Mouse (Mus musculus) heart, embryonic 12.5 days (tissue): ENCODE results near the gene Gm17018. TPM values are rescaled to one million over a fixed set of nuclear protein-coding genes. Genes with fewer than 3 reads are reported as not detected.

Experiments used
- ATAC-seq: fragments of 200-750 bp; cut with Nextera tagmentation; 2 replicates; pipeline ENCODE4 v1.8.0; 2017; ENCODE audit warnings: moderate TSS enrichment, moderate library complexity; ENCODE audit not compliant: insufficient number of reproducible peaks, low FRiP score
- H3K27ac ChIP-seq: fragments of 300-500 bp; sonication (generic); 2 replicates; pipeline ENCODE4 v1.5.1; 2016; ENCODE audit warnings: mild to moderate bottlenecking, moderate library complexity; ENCODE audit not compliant: poor library complexity, severe bottlenecking
- H3K27me3 ChIP-seq: fragments of 300-500 bp; sonication (generic); replicated peaks from 2 replicates; pipeline ENCODE4 v1.6.1; 2016; ENCODE audit warnings: mild to moderate bottlenecking, moderate library complexity
- H3K36me3 ChIP-seq: fragments of 300-500 bp; sonication (generic); 2 replicates; pipeline ENCODE4 v1.6.1; 2016; ENCODE audit warnings: mild to moderate bottlenecking, moderate library complexity
- H3K4me1 ChIP-seq: fragments of 300-500 bp; sonication (generic); replicated peaks from 2 replicates; pipeline ENCODE4 v1.6.1; 2016; ENCODE audit warnings: mild to moderate bottlenecking
- H3K4me2 ChIP-seq: fragments of 300-500 bp; sonication (generic); 2 replicates; pipeline ENCODE4 v1.6.1; 2016; ENCODE audit warnings: mild to moderate bottlenecking, moderate library complexity
- H3K4me3 ChIP-seq: fragments of 300-500 bp; sonication (generic); 2 replicates; pipeline ENCODE4 v1.5.1; 2016; ENCODE audit warnings: mild to moderate bottlenecking
- H3K9ac ChIP-seq: fragments of 300-500 bp; sonication (generic); 2 replicates; pipeline ENCODE4 v1.6.1; 2016; ENCODE audit warnings: mild to moderate bottlenecking, moderate library complexity
- H3K9me3 ChIP-seq: fragments of 300-500 bp; sonication (generic); replicated peaks from 2 replicates; pipeline ENCODE4 v1.6.1; 2016; ENCODE audit warnings: mild to moderate bottlenecking, moderate library complexity
- WGBS: fragments of 180-500 bp; shearing (Covaris S2); methylation state at CpG from one replicate; pipeline ENCODE4 v1.1.7; 2016; 5-methylcytosine and 5-hydroxymethylcytosine counted together
- polyA plus RNA-seq: library from polyadenylated mRNA; unstranded; fragments of >200 nt; fragmentation: Nextera tagmentation; extraction: Ambion mirVana; gene quantifications from 2 replicates; pipeline ENCODE4 v1.2.1, GENCODE M21; 2016

Gm17018 gene
- polyA plus RNA-seq, 1 experiment from 2014 or later = 33.6 TPM

GRCm38 (mm10) chr19:45614375-45614774 is 54.0 kb downstream of the Gm17018 start:
- 59% methylated on average over 8 of the region's 8 CpGs for WGBS
- Histone ChIP-seq H3K4me1 (peaks cover 26% of the 10 kb centered on the region), H3K27ac (no peak overlapping the region), H3K9me3 (no peaks in the 10 kb centered on the region), H3K36me3 (0 out of 2 replicates have a peak, but pooled peaks cover 4% of the 10 kb centered on the region), H3K4me3 (no peak overlapping the region), H3K27me3 (no peaks in the 10 kb centered on the region), H3K4me2 (no peak overlapping the region), H3K9ac (no peak overlapping the region)
- no peak for ATAC-seq

GRCm38 (mm10) chr19:45614928-45615327 is 54.5 kb downstream of the Gm17018 start:
- no peak overlapping the region for H3K4me3 ChIP-seq
- H3K4me1 ChIP-seq = peaks cover 26% of the 10 kb centered on the region
- 73% methylated on average over 3 of the region's 3 CpGs for WGBS
- no peak overlapping the region for H3K27ac ChIP-seq
- H3K27me3 ChIP-seq = no peaks in the 10 kb centered on the region
- 0 out of 2 replicates have a peak overlapping the region, but pooled peaks have one; percentile 14 for H3K9ac ChIP-seq
- H3K4me2 ChIP-seq = no peak overlapping the region
- H3K36me3 ChIP-seq = peaks cover 7% of the 10 kb centered on the region; the same call in 1 of the 2 replicates
- H3K9me3 ChIP-seq = no peaks in the 10 kb centered on the region
- no peak for ATAC-seq

- ATAC-seq = no peak
- Histone ChIP-seq H3K27me3 (no peaks in the 10 kb centered on the region), H3K9ac (0 out of 2 replicates have a peak overlapping the region, but pooled peaks have one; percentile 14), H3K4me3 (no peak overlapping the region), H3K27ac (no peak overlapping the region), H3K36me3 (peaks cover 9% of the 10 kb centered on the region; the same call in 1 of the 2 replicates), H3K9me3 (no peaks in the 10 kb centered on the region), H3K4me2 (no peak overlapping the region), H3K4me1 (peaks cover 27% of the 10 kb centered on the region)
- 71% methylated on average over 12 of the region's 12 CpGs for WGBS
Measured at GRCm38 (mm10) chr19:45615415-45616213, 55.2 kb downstream of the Gm17018 start.

GRCm38 (mm10) chr19:45616214-45616518 is 55.8 kb downstream of the Gm17018 start:
- H3K4me1 ChIP-seq = peaks cover 27% of the 10 kb centered on the region
- H3K9ac ChIP-seq = no peak overlapping the region
- ATAC-seq = no peak
- H3K4me2 ChIP-seq = no peak overlapping the region
- H3K4me3 ChIP-seq = no peak overlapping the region
- no peaks in the 10 kb centered on the region for H3K9me3 ChIP-seq
- peaks cover 11% of the 10 kb centered on the region for H3K36me3 ChIP-seq
- H3K27me3 ChIP-seq = no peaks in the 10 kb centered on the region
- WGBS = 83% methylated on average over 4 of the region's 4 CpGs
- H3K27ac ChIP-seq = no peak overlapping the region

- Histone ChIP-seq H3K9ac (no peak overlapping the region), H3K4me1 (peaks cover 27% of the 10 kb centered on the region), H3K36me3 (peaks cover 13% of the 10 kb centered on the region), H3K4me2 (no peak overlapping the region), H3K4me3 (no peak overlapping the region), H3K27ac (no peak overlapping the region), H3K9me3 (no peaks in the 10 kb centered on the region), H3K27me3 (no peaks in the 10 kb centered on the region)
- ATAC-seq = no peak
- 61% methylated on average over 7 of the region's 7 CpGs for WGBS
Measured at GRCm38 (mm10) chr19:45616735-45617134, 56.3 kb downstream of the Gm17018 start.

- Histone ChIP-seq H3K4me2 (no peak overlapping the region), H3K4me1 (peaks cover 27% of the 10 kb centered on the region), H3K9me3 (no peaks in the 10 kb centered on the region), H3K9ac (no peak overlapping the region), H3K27ac (no peak overlapping the region), H3K4me3 (no peak overlapping the region), H3K36me3 (peaks cover 21% of the 10 kb centered on the region), H3K27me3 (no peaks in the 10 kb centered on the region)
- 74% methylated on average over 6 of the region's 6 CpGs for WGBS
- ATAC-seq = peak; percentile 60; the same call in 1 of the 2 replicates
Measured at GRCm38 (mm10) chr19:45618184-45618583, 57.8 kb downstream of the Gm17018 start.

- H3K9me3 ChIP-seq = no peaks in the 10 kb centered on the region
- peaks cover 21% of the 10 kb centered on the region for H3K4me1 ChIP-seq
- no peak for ATAC-seq
- H3K9ac ChIP-seq = no peak overlapping the region
- no peak overlapping the region for H3K4me2 ChIP-seq
- H3K27me3 ChIP-seq = no peaks in the 10 kb centered on the region
- WGBS = 80% methylated on average over 14 of the region's 14 CpGs
- H3K36me3 ChIP-seq = peaks cover 23% of the 10 kb centered on the region
- no peak overlapping the region for H3K4me3 ChIP-seq
- H3K27ac ChIP-seq = no peak overlapping the region
Measured at GRCm38 (mm10) chr19:45619744-45620501, 59.5 kb downstream of the Gm17018 start.

GRCm38 (mm10) chr19:45621061-45621460 is 60.6 kb downstream of the Gm17018 start:
- no peak overlapping the region for H3K4me2 ChIP-seq
- H3K9ac ChIP-seq = no peak overlapping the region
- H3K9me3 ChIP-seq = no peaks in the 10 kb centered on the region
- peaks cover 9% of the 10 kb centered on the region; the same call in 1 of the 2 replicates for H3K4me1 ChIP-seq
- no peak overlapping the region for H3K4me3 ChIP-seq
- ATAC-seq = no peak
- no peak overlapping the region for H3K27ac ChIP-seq
- peaks cover 33% of the 10 kb centered on the region for H3K36me3 ChIP-seq
- 71% methylated on average over 7 of the region's 7 CpGs for WGBS
- no peaks in the 10 kb centered on the region for H3K27me3 ChIP-seq

GRCm38 (mm10) chr19:45622144-45622543 is 61.7 kb downstream of the Gm17018 start:
- H3K36me3 ChIP-seq = peaks cover 37% of the 10 kb centered on the region
- peaks cover 8% of the 10 kb centered on the region for H3K4me1 ChIP-seq
- no peaks in the 10 kb centered on the region for H3K27me3 ChIP-seq
- H3K4me3 ChIP-seq = no peak overlapping the region
- no peak overlapping the region for H3K27ac ChIP-seq
- no peaks in the 10 kb centered on the region for H3K9me3 ChIP-seq
- H3K4me2 ChIP-seq = no peak overlapping the region
- 67% methylated on average over 5 of the region's 5 CpGs for WGBS
- no peak overlapping the region for H3K9ac ChIP-seq
- no peak for ATAC-seq

- no peak overlapping the region for H3K4me2 ChIP-seq
- no peak overlapping the region for H3K9ac ChIP-seq
- H3K4me1 ChIP-seq = peaks cover 2% of the 10 kb centered on the region; the same call in 1 of the 2 replicates
- 76% methylated on average over 4 of the region's 4 CpGs for WGBS
- no peak overlapping the region for H3K27ac ChIP-seq
- no peak for ATAC-seq
- no peaks in the 10 kb centered on the region for H3K27me3 ChIP-seq
- no peak overlapping the region for H3K4me3 ChIP-seq
- peaks cover 45% of the 10 kb centered on the region for H3K36me3 ChIP-seq
- no peaks in the 10 kb centered on the region for H3K9me3 ChIP-seq
Measured at GRCm38 (mm10) chr19:45623710-45624109, 63.3 kb downstream of the Gm17018 start.

- no peak overlapping the region for H3K4me2 ChIP-seq
- 11% methylated on average over 3 of the region's 3 CpGs for WGBS
- H3K9ac ChIP-seq = no peak overlapping the region
- H3K27me3 ChIP-seq = no peaks in the 10 kb centered on the region
- H3K9me3 ChIP-seq = no peaks in the 10 kb centered on the region
- no peak overlapping the region for H3K27ac ChIP-seq
- H3K4me1 ChIP-seq = peaks cover 13% of the 10 kb centered on the region
- H3K4me3 ChIP-seq = no peak overlapping the region
- no peak for ATAC-seq
- H3K36me3 ChIP-seq = peaks cover 46% of the 10 kb centered on the region
Measured at GRCm38 (mm10) chr19:45627036-45627435, 66.6 kb downstream of the Gm17018 start.
